Mouse (Mus musculus) erythroblast, adult 5-6 weeks (primary cell): ENCODE data around the gene Dyrk1b. TPM values are rescaled to one million over a fixed set of nuclear protein-coding genes. Genes with fewer than 3 reads are reported as not detected.

ENCODE experiments used
- total RNA-seq, 2 experiments: library from RNA; stranded (forward) in 1 of 2; stranded (reverse) in 1 of 2; fragments of 150-400 nt in 1 of 2; fragments of 200-764, 138-1000 nt in 1 of 2; gene quantifications; 2 replicates each; pipeline versions ENCODE4 v1.2.3 to v1.2.4; 2015 to 2017; ENCODE audit warnings: low replicate concordance in 2 of 2

Gene Dyrk1b
- total RNA-seq, 2 experiments from 2014 or later = 4.6 to 6.6 TPM

Other genes with a start within 250 kb of the Dyrk1b start
- 3.1 and 3.8 TPM in 2 replicates for gene Zfp780b, start 200.3 kb upstream of the Dyrk1b start, total RNA-seq (2015; ENCODE audit: low replicate concordance)
- gene Zfp780b, start 200.3 kb upstream of the Dyrk1b start, total RNA-seq (2017; ENCODE audit: low replicate concordance) = 3.2 and 3.6 TPM in 2 replicates
- 0.38 and 2.3 TPM in 2 replicates for gene Zfp850, start 165.4 kb upstream of the Dyrk1b start, total RNA-seq (2015; ENCODE audit: low replicate concordance)
- gene Zfp850, start 165.4 kb upstream of the Dyrk1b start, total RNA-seq (2017; ENCODE audit: low replicate concordance) = 0.43 and 0.84 TPM in 2 replicates
- 42.7 and 43.7 TPM in 2 replicates for gene Psmc4, start 129.4 kb upstream of the Dyrk1b start, total RNA-seq (2015; ENCODE audit: low replicate concordance)
- gene Psmc4, start 129.4 kb upstream of the Dyrk1b start, total RNA-seq (2017; ENCODE audit: low replicate concordance) = 36.5 and 39.1 TPM in 2 replicates
- not detected in 2 replicates for gene Fcgbp, start 108.2 kb upstream of the Dyrk1b start, total RNA-seq (2015; ENCODE audit: low replicate concordance)
- gene Fcgbp, start 108.2 kb upstream of the Dyrk1b start, total RNA-seq (2017; ENCODE audit: low replicate concordance) = not detected in 2 replicates
- not detected in 2 replicates for gene 9530053A07Rik, start 50.0 kb upstream of the Dyrk1b start, total RNA-seq (2015; ENCODE audit: low replicate concordance)
- gene 9530053A07Rik, start 50.0 kb upstream of the Dyrk1b start, total RNA-seq (2017; ENCODE audit: low replicate concordance) = 0.28 TPM in 1 of 2 replicates, not detected in the other
- 12.5 and 30.1 TPM in 2 replicates for gene Fbl, start 9.8 kb upstream of the Dyrk1b start, total RNA-seq (2015; ENCODE audit: low replicate concordance)
- 22.2 and 30.7 TPM in 2 replicates for gene Fbl, start 9.8 kb upstream of the Dyrk1b start, total RNA-seq (2017; ENCODE audit: low replicate concordance)
- not detected in 2 replicates for gene Eid2, start 88.4 kb downstream of the Dyrk1b start, total RNA-seq (2015; ENCODE audit: low replicate concordance)
- 0.34 and 0.42 TPM in 2 replicates for gene Eid2, start 88.4 kb downstream of the Dyrk1b start, total RNA-seq (2017; ENCODE audit: low replicate concordance)
- 0.58 TPM in 1 of 2 replicates, not detected in the other for gene Eid2b, start 98.3 kb downstream of the Dyrk1b start, total RNA-seq (2015; ENCODE audit: low replicate concordance)
- 1.7 and 3.0 TPM in 2 replicates for gene Eid2b, start 98.3 kb downstream of the Dyrk1b start, total RNA-seq (2017; ENCODE audit: low replicate concordance)
- not detected in 2 replicates for gene Selenov, start 111.7 kb downstream of the Dyrk1b start, total RNA-seq (2015; ENCODE audit: low replicate concordance)
- gene Selenov, start 111.7 kb downstream of the Dyrk1b start, total RNA-seq (2017; ENCODE audit: low replicate concordance) = not detected in 2 replicates
- not detected in 2 replicates for gene Dll3, start 122.8 kb downstream of the Dyrk1b start, total RNA-seq (2015; ENCODE audit: low replicate concordance)
- gene Dll3, start 122.8 kb downstream of the Dyrk1b start, total RNA-seq (2017; ENCODE audit: low replicate concordance) = not detected in 2 replicates
- gene Timm50, start 132.6 kb downstream of the Dyrk1b start, total RNA-seq (2015; ENCODE audit: low replicate concordance) = 6.3 and 13.2 TPM in 2 replicates
- gene Timm50, start 132.6 kb downstream of the Dyrk1b start, total RNA-seq (2017; ENCODE audit: low replicate concordance) = 6.7 and 9.4 TPM in 2 replicates
- 15.9 and 18.6 TPM in 2 replicates for gene Supt5, start 159.3 kb downstream of the Dyrk1b start, total RNA-seq (2015; ENCODE audit: low replicate concordance)
- 21.6 and 24.4 TPM in 2 replicates for gene Supt5, start 159.3 kb downstream of the Dyrk1b start, total RNA-seq (2017; ENCODE audit: low replicate concordance)
- 649 and 667 TPM in 2 replicates for gene Rps16, start 171.2 kb downstream of the Dyrk1b start, total RNA-seq (2015; ENCODE audit: low replicate concordance)
- gene Rps16, start 171.2 kb downstream of the Dyrk1b start, total RNA-seq (2017; ENCODE audit: low replicate concordance) = 67.6 and 181 TPM in 2 replicates
- gene Plekhg2, start 193.1 kb downstream of the Dyrk1b start, total RNA-seq (2015; ENCODE audit: low replicate concordance) = 4.4 and 6.1 TPM in 2 replicates
- gene Plekhg2, start 193.1 kb downstream of the Dyrk1b start, total RNA-seq (2017; ENCODE audit: low replicate concordance) = 0.98 and 4.1 TPM in 2 replicates
- gene Zfp36, start 200.8 kb downstream of the Dyrk1b start, total RNA-seq (2015; ENCODE audit: low replicate concordance) = 47.0 and 53.2 TPM in 2 replicates
- gene Zfp36, start 200.8 kb downstream of the Dyrk1b start, total RNA-seq (2017; ENCODE audit: low replicate concordance) = 7.7 and 15.1 TPM in 2 replicates
- gene Med29, start 213.2 kb downstream of the Dyrk1b start, total RNA-seq (2015; ENCODE audit: low replicate concordance) = 6.3 and 9.0 TPM in 2 replicates
- gene Med29, start 213.2 kb downstream of the Dyrk1b start, total RNA-seq (2017; ENCODE audit: low replicate concordance) = 3.4 TPM in 1 of 2 replicates, not detected in the other
- gene Paf1, start 213.5 kb downstream of the Dyrk1b start, total RNA-seq (2015; ENCODE audit: low replicate concordance) = 26.1 and 32.9 TPM in 2 replicates
- 16.7 and 24.7 TPM in 2 replicates for gene Paf1, start 213.5 kb downstream of the Dyrk1b start, total RNA-seq (2017; ENCODE audit: low replicate concordance)